Mouse (Mus musculus): ENCODE measurements around the gene Cab39l.

Cab39l gene

DNA sequence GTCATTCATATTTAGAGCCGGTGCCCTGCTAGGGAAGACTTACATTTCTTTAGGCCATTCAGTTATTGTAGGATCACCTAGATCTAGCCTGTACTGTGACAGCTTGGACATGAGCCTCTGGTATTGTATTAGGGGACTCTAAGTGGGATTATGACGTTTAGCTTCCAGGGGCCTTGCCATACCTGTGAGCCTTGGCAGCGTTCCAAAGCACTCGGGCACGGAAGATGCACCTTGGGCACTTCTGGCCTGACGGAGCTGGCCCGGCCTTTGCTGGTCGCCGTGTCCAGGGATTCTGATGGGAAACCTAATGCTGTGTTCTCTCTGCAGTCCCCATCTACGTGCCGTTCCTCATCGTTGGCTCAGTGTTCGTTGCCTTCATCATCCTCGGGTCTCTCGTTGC, 188.5 kb downstream of the Cab39l start:
- DNase-seq (ENCODE audit: low spot score in 2 of 2) = no peak

DNA sequence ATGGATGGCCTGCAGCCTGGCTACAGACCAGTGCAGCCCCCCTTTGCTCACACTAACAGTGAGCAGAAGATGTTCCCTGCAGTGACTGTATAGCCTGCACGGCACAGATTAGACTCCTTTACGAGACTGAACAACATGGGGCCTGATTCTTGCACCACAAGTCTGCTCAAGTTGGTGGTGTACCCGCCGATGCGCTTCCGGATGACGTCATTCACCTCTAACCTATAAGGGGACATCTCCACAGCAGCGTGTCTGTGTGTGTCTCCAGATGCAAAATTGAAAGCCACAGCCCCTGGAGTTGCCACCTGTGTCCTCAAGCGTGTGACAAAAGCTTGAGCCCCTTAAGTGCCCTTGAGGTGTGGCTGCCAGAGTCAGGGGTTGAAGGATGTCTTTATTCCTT, 189.3 kb downstream of the Cab39l start:
- DNase-seq (ENCODE audit: low spot score in 2 of 2) = no peak

DNA sequence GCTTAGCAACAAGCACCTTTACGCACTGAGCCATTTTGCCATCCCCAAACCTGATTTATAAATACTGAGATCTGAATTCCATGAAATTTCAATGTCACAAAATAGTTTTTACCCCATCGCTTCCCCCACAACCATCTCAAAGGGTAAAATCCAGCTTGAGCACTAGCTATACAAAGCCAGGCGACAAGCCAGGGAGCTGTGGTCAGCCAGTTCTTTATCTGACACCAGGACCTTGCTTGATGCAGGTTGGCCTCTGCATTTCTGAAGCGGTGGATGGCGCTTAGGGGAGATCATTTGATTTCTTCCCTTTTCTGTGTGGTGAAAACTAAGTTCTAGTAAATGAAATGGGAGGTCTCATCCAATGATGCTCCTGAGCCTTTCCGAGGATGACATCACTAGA, 191.3 kb downstream of the Cab39l start:
- no peak for DNase-seq (ENCODE audit: low spot score in 2 of 2)

DNA sequence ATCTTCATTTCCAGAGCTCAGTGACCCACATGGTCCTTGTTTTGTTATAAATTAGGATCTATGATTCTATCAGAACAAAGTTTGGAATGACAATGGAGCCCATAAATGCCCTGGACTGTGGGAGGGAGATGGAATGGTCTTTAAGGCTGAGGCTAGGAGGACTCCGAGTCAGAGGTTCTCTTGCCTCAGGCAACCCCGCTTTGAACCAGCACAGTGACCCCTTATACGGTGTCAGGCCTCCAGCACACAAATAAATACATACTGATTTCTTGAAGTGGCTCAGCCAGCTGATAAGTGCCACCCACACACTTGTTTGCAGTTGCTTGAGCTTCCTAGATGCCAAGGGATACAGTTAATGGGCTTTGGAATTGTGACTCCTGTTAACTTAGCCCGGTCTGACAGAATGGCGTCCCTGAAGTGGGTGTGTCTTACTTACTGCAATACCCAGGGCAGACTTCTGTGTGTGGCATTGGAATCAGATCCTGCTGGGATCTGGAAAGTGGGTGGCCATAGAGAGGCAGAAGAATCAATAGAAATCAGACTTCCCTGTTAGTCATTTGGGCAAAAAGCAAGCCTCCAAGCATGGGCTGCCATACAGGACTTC, 192.6 kb downstream of the Cab39l start:
- DNase-seq (ENCODE audit: low spot score in 2 of 2) = no peak

DNA sequence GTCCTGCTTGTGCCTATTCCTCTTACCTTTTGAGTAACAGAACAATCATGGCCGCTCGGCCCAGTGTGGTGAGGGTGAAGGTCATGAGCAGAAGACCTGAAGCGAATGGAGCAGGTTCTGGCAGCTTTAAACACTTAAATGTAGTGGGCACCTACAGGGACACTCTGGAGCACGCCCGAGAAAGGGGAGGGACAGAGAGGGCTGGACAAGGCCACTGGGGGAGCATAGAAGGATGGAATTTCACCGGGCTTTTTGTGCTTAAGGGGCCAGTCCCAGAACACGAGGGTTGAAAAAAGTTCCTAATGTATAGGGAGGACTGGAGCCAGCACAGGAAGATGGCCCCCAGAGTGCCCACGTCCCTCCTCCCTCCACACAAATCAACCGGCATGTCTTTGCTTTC, 193.2 kb downstream of the Cab39l start:
- no peak for DNase-seq (ENCODE audit: low spot score in 2 of 2)

Data from frontal cortex, postnatal 36 days (tissue).